Comparison of ENCODE assay signal across 8 mouse cellular contexts in the genomic region with DNA sequence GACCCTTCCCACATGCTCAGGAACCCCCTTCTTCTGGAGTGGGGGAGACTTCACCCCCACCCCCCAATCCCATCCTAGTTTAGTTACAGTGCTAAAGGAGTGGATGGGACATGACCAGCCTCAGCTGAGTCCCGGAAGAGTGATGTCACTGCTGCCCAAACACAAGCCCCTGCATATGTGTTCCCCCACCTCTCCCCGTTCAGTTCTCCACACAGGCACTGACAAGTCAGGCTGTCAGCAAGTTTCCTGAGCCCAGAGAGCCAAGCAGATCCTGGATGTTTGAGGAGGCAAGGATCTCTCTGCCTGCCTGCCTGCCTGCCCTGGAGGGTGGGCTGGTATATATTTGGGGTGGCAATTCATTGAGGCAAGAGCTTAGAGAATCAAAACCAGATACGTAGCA. TPM values are rescaled to one million over a fixed set of nuclear protein-coding genes. Genes with fewer than 3 reads are reported as not detected.
DNase-seq lines count a peak whose midpoint lies in the region; ATAC-seq lines count a peak whose summit lies in the region.

No protein-coding gene starts in this region.

- DNase-seq in embryo, embryonic 11 days, result peak; percentile 49
- DNase-seq in embryo, embryonic 9.5 days (ENCODE audit: extremely low spot score), result no peak
- peak; percentile 49 for DNase-seq in retina, postnatal 1 day
- no peak for DNase-seq in retina, embryonic 14.5 days (ENCODE audit: low spot score)
- no peak for DNase-seq in urinary bladder, postnatal 4 days (ENCODE audit: low spot score in 2 of 2)

- no peaks in the 10 kb centered on the region for H3K9me3 ChIP-seq in limb, embryonic 12.5 days
- H3K9me3 ChIP-seq in stomach, embryonic 15.5 days, result no peaks in the 10 kb centered on the region

- no peak overlapping the region; the same call in 1 of the 2 replicates for H3K9ac ChIP-seq in limb, embryonic 12.5 days (replicated peaks)
- no peak overlapping the region for H3K9ac ChIP-seq in stomach, embryonic 15.5 days

- WGBS in limb, embryonic 12.5 days, result 10% methylated on average over 3 of the region's 3 CpGs
- WGBS in stomach, embryonic 15.5 days, result 25% methylated on average over 3 of the region's 3 CpGs

- peak overlapping the region; percentile 46 for H3K4me2 ChIP-seq in limb, embryonic 12.5 days
- peak overlapping the region; percentile 35; the same call in 1 of the 2 replicates for H3K4me2 ChIP-seq in stomach, embryonic 15.5 days

- peaks cover 15% of the 10 kb centered on the region; the same call in 1 of the 2 replicates for H3K27me3 ChIP-seq in limb, embryonic 12.5 days
- H3K27me3 ChIP-seq in stomach, embryonic 15.5 days (replicated peaks), result no peaks in the 10 kb centered on the region

- no peak overlapping the region for H3K4me3 ChIP-seq in limb, embryonic 12.5 days (replicated peaks)
- no peak overlapping the region for H3K4me3 ChIP-seq in stomach, embryonic 15.5 days (replicated peaks)

- H3K4me1 ChIP-seq in limb, embryonic 12.5 days (replicated peaks), result peaks cover 63% of the 10 kb centered on the region
- peaks cover 23% of the 10 kb centered on the region for H3K4me1 ChIP-seq in stomach, embryonic 15.5 days

- peak overlapping the region; percentile 12; the same call in 1 of the 2 replicates for H3K27ac ChIP-seq in limb, embryonic 12.5 days
- H3K27ac ChIP-seq in stomach, embryonic 15.5 days, result peak overlapping the region; percentile 38; the same call in 1 of the 2 replicates

- 0 out of 2 replicates have a peak, but pooled peaks have one; percentile 1 for ATAC-seq in limb, embryonic 12.5 days (ENCODE audit: insufficient number of reproducible peaks, insufficient read depth, low FRiP score, low TSS enrichment, low read depth)
- no peak for ATAC-seq in stomach, embryonic 15.5 days (ENCODE audit: insufficient read depth, low FRiP score, low read depth)
- ATAC-seq in activated CD4-positive, CD25-positive, alpha-beta regulatory T cell, adult 4 months, result no peak

- H3K36me3 ChIP-seq in limb, embryonic 12.5 days, result peaks cover 86% of the 10 kb centered on the region
- peaks cover 19% of the 10 kb centered on the region; the same call in 1 of the 2 replicates for H3K36me3 ChIP-seq in stomach, embryonic 15.5 days

RNA-seq across cellular contexts. Expression of a gene that starts 44.7 kb away (rescaled TPM):
- polyA plus RNA-seq in limb, embryonic 12.5 days (2016; fragmentation: Nextera tagmentation; extraction: Ambion mirVana), result 32.1 and 44.7 TPM in 2 replicates
- polyA plus RNA-seq in stomach, embryonic 15.5 days (2015; fragmentation: Nextera tagmentation; extraction: Ambion mirVana), result 10.3 and 11.2 TPM in 2 replicates
- not detected for polyA plus RNA-seq in activated CD4-positive, CD25-positive, alpha-beta regulatory T cell, adult 4 months (2017; shearing (Covaris generic))

RNA-seq across cellular contexts. Expression of a gene that starts 45.2 kb away (rescaled TPM):
- 35.1 and 41.5 TPM in 2 replicates for polyA plus RNA-seq in limb, embryonic 12.5 days (2016; fragmentation: Nextera tagmentation; extraction: Ambion mirVana)
- polyA plus RNA-seq in stomach, embryonic 15.5 days (2015; fragmentation: Nextera tagmentation; extraction: Ambion mirVana), result 25.0 and 30.9 TPM in 2 replicates
- polyA plus RNA-seq in activated CD4-positive, CD25-positive, alpha-beta regulatory T cell, adult 4 months (2017; shearing (Covaris generic)), result 1 to 10 TPM; 3.8 to 4.6 TPM

Comparison
In these comparisons a context has a peak if more than half of its experiments do, and no peak if none do; other contexts are left out.
1. DNase-seq: peak in embryo, embryonic 11 days (single experiment) and retina, postnatal 1 day (single experiment); none in embryo, embryonic 9.5 days (single experiment), retina, embryonic 14.5 days (single experiment) and urinary bladder, postnatal 4 days (0 of 2).
2. RNA of a gene that starts 44.7 kb away (polyA plus RNA-seq): 32.1 to 44.7 TPM in limb, embryonic 12.5 days and 10.3 to 11.2 TPM in stomach, embryonic 15.5 days; not detected in activated CD4-positive, CD25-positive, alpha-beta regulatory T cell, adult 4 months; every median in the first group is over 10 times any median in the second.